Mouse (Mus musculus): ENCODE results near the gene Zc3h12a. TPM values are rescaled to one million over a fixed set of nuclear protein-coding genes. Genes with fewer than 3 reads are reported as not detected.

Gene Zc3h12a
- 0.22 and 0.46 TPM in 2 replicates for polyA plus RNA-seq (2014; fragmentation: Nextera tagmentation; extraction: Ambion mirVana)

- H3K9ac ChIP-seq (replicated peaks; ENCODE audit: low read length): peak within 1 kb of the TSS; percentile 51; the same call in 1 of the 2 replicates
- H3K9me3 ChIP-seq (ENCODE audit: control insufficient read depth, low read length): no peaks in the 10 kb centered on the region
- 1% methylated on average over 62 of the region's 62 CpGs for WGBS
- DNase-seq (peak; percentile 83), ATAC-seq (ENCODE audit: low FRiP score, low TSS enrichment) (peak; percentile 79; the same call in 1 of the 2 replicates)
- H3K27ac ChIP-seq (replicated peaks; ENCODE audit: low read depth, low read length): no peak within 1 kb of the TSS
- peaks cover 16% of the 10 kb centered on the region; the same call in 1 of the 2 replicates for H3K27me3 ChIP-seq (ENCODE audit: control insufficient read depth, insufficient read depth, low read length)
- no peaks in the 10 kb centered on the region for H3K36me3 ChIP-seq (ENCODE audit: control insufficient read depth, insufficient read depth, low read length)
- H3K4me1 ChIP-seq (ENCODE audit: control insufficient read depth, insufficient read depth, low read length): peaks cover 16% of the 10 kb centered on the region; the same call in 1 of the 2 replicates
- peak within 1 kb of the TSS; percentile 96 for H3K4me2 ChIP-seq (ENCODE audit: low read length)
- H3K4me3 ChIP-seq (replicated peaks; ENCODE audit: low read depth, low read length): peak within 1 kb of the TSS; percentile 57
Observed at GRCm38 (mm10) chr4:125127305-125128084, at the start of gene Zc3h12a. TSS of gene Zc3h12a (minus strand) at chr4:125127840.

- Histone ChIP-seq H3K27me3 (ENCODE audit: control insufficient read depth, insufficient read depth, low read length) (no peaks in the 10 kb centered on the region), H3K9me3 (ENCODE audit: control insufficient read depth, low read length) (no peaks in the 10 kb centered on the region), H3K9ac (replicated peaks; ENCODE audit: low read length) (no peak overlapping the region), H3K36me3 (ENCODE audit: control insufficient read depth, insufficient read depth, low read length) (no peaks in the 10 kb centered on the region), H3K4me3 (replicated peaks; ENCODE audit: low read depth, low read length) (no peak overlapping the region), H3K4me1 (ENCODE audit: control insufficient read depth, insufficient read depth, low read length) (no peaks in the 10 kb centered on the region), H3K27ac (replicated peaks; ENCODE audit: low read depth, low read length) (no peak overlapping the region), H3K4me2 (ENCODE audit: low read length) (no peak overlapping the region)
- ATAC-seq (ENCODE audit: low FRiP score, low TSS enrichment): no peak
- no peak for DNase-seq
- 63% methylated on average over 13 of the region's 13 CpGs for WGBS
Observed at GRCm38 (mm10) chr4:125176639-125177165, 49.1 kb upstream of the Zc3h12a start.

- Histone ChIP-seq H3K27me3 (ENCODE audit: control insufficient read depth, insufficient read depth, low read length) (no peaks in the 10 kb centered on the region), H3K4me1 (ENCODE audit: control insufficient read depth, insufficient read depth, low read length) (no peaks in the 10 kb centered on the region), H3K9me3 (ENCODE audit: control insufficient read depth, low read length) (no peaks in the 10 kb centered on the region), H3K9ac (replicated peaks; ENCODE audit: low read length) (no peak overlapping the region), H3K36me3 (ENCODE audit: control insufficient read depth, insufficient read depth, low read length) (no peaks in the 10 kb centered on the region), H3K4me2 (ENCODE audit: low read length) (no peak overlapping the region), H3K27ac (replicated peaks; ENCODE audit: low read depth, low read length) (no peak overlapping the region), H3K4me3 (replicated peaks; ENCODE audit: low read depth, low read length) (no peak overlapping the region)
- DNase-seq: no peak
- WGBS: 93% methylated on average over 5 of the region's 5 CpGs
- no peak for ATAC-seq (ENCODE audit: low FRiP score, low TSS enrichment)
Observed at GRCm38 (mm10) chr4:125176190-125176589, 48.5 kb upstream of the Zc3h12a start.

- H3K4me1 ChIP-seq (ENCODE audit: control insufficient read depth, insufficient read depth, low read length): no peaks in the 10 kb centered on the region
- H3K27ac ChIP-seq (replicated peaks; ENCODE audit: low read depth, low read length): no peak overlapping the region
- peak; percentile 48 for DNase-seq
- H3K4me3 ChIP-seq (replicated peaks; ENCODE audit: low read depth, low read length): no peak overlapping the region
- H3K27me3 ChIP-seq (ENCODE audit: control insufficient read depth, insufficient read depth, low read length): no peaks in the 10 kb centered on the region
- no peak overlapping the region for H3K9ac ChIP-seq (replicated peaks; ENCODE audit: low read length)
- no peaks in the 10 kb centered on the region for H3K9me3 ChIP-seq (ENCODE audit: control insufficient read depth, low read length)
- H3K4me2 ChIP-seq (ENCODE audit: low read length): no peak overlapping the region
- WGBS: 67% methylated on average over 2 of the region's 2 CpGs
- ATAC-seq (ENCODE audit: low FRiP score, low TSS enrichment): no peak
- H3K36me3 ChIP-seq (ENCODE audit: control insufficient read depth, insufficient read depth, low read length): no peaks in the 10 kb centered on the region
Observed at GRCm38 (mm10) chr4:125175591-125175990, 48.0 kb upstream of the Zc3h12a start.

GRCm38 (mm10) chr4:125174516-125175185 lies 47.0 kb upstream of the Zc3h12a start:
- H3K4me1 ChIP-seq (ENCODE audit: control insufficient read depth, insufficient read depth, low read length): no peaks in the 10 kb centered on the region
- WGBS: 75% methylated on average over 5 of the region's 5 CpGs
- no peak overlapping the region for H3K27ac ChIP-seq (replicated peaks; ENCODE audit: low read depth, low read length)
- no peak overlapping the region for H3K4me3 ChIP-seq (replicated peaks; ENCODE audit: low read depth, low read length)
- H3K9me3 ChIP-seq (ENCODE audit: control insufficient read depth, low read length): no peaks in the 10 kb centered on the region
- H3K27me3 ChIP-seq (ENCODE audit: control insufficient read depth, insufficient read depth, low read length): no peaks in the 10 kb centered on the region
- no peak overlapping the region for H3K4me2 ChIP-seq (ENCODE audit: low read length)
- no peak overlapping the region for H3K9ac ChIP-seq (replicated peaks; ENCODE audit: low read length)
- no peaks in the 10 kb centered on the region for H3K36me3 ChIP-seq (ENCODE audit: control insufficient read depth, insufficient read depth, low read length)
- DNase-seq: no peak
- ATAC-seq (ENCODE audit: low FRiP score, low TSS enrichment): no peak

GRCm38 (mm10) chr4:125173150-125173549 lies 45.5 kb upstream of the Zc3h12a start:
- ATAC-seq (ENCODE audit: low FRiP score, low TSS enrichment) (no peak), DNase-seq (no peak)
- no peak overlapping the region for H3K27ac ChIP-seq (replicated peaks; ENCODE audit: low read depth, low read length)
- no peaks in the 10 kb centered on the region for H3K27me3 ChIP-seq (ENCODE audit: control insufficient read depth, insufficient read depth, low read length)
- H3K36me3 ChIP-seq (ENCODE audit: control insufficient read depth, insufficient read depth, low read length): no peaks in the 10 kb centered on the region
- no peak overlapping the region for H3K4me2 ChIP-seq (ENCODE audit: low read length)
- H3K4me3 ChIP-seq (replicated peaks; ENCODE audit: low read depth, low read length): no peak overlapping the region
- H3K4me1 ChIP-seq (ENCODE audit: control insufficient read depth, insufficient read depth, low read length): no peaks in the 10 kb centered on the region
- 83% methylated on average over 5 of the region's 5 CpGs for WGBS
- H3K9me3 ChIP-seq (ENCODE audit: control insufficient read depth, low read length): no peaks in the 10 kb centered on the region
- H3K9ac ChIP-seq (replicated peaks; ENCODE audit: low read length): no peak overlapping the region

- H3K4me3 ChIP-seq (replicated peaks; ENCODE audit: low read depth, low read length): no peak overlapping the region
- H3K36me3 ChIP-seq (ENCODE audit: control insufficient read depth, insufficient read depth, low read length): no peaks in the 10 kb centered on the region
- WGBS: 91% methylated on average over 13 of the region's 13 CpGs
- ATAC-seq (ENCODE audit: low FRiP score, low TSS enrichment) (no peak), DNase-seq (no peak)
- H3K27ac ChIP-seq (replicated peaks; ENCODE audit: low read depth, low read length): no peak overlapping the region
- H3K4me1 ChIP-seq (ENCODE audit: control insufficient read depth, insufficient read depth, low read length): no peaks in the 10 kb centered on the region
- no peak overlapping the region for H3K9ac ChIP-seq (replicated peaks; ENCODE audit: low read length)
- no peaks in the 10 kb centered on the region for H3K9me3 ChIP-seq (ENCODE audit: control insufficient read depth, low read length)
- H3K4me2 ChIP-seq (ENCODE audit: low read length): no peak overlapping the region
- H3K27me3 ChIP-seq (ENCODE audit: control insufficient read depth, insufficient read depth, low read length): no peaks in the 10 kb centered on the region
Observed at GRCm38 (mm10) chr4:125172736-125173135, 45.1 kb upstream of the Zc3h12a start.

- no peak overlapping the region for H3K9ac ChIP-seq (replicated peaks; ENCODE audit: low read length)
- ATAC-seq (ENCODE audit: low FRiP score, low TSS enrichment): no peak
- H3K4me1 ChIP-seq (ENCODE audit: control insufficient read depth, insufficient read depth, low read length): no peaks in the 10 kb centered on the region
- WGBS: 75% methylated on average over 1 of the region's 1 CpGs
- no peak for DNase-seq
- no peaks in the 10 kb centered on the region for H3K27me3 ChIP-seq (ENCODE audit: control insufficient read depth, insufficient read depth, low read length)
- H3K4me2 ChIP-seq (ENCODE audit: low read length): no peak overlapping the region
- no peaks in the 10 kb centered on the region for H3K9me3 ChIP-seq (ENCODE audit: control insufficient read depth, low read length)
- no peaks in the 10 kb centered on the region for H3K36me3 ChIP-seq (ENCODE audit: control insufficient read depth, insufficient read depth, low read length)
- no peak overlapping the region for H3K27ac ChIP-seq (replicated peaks; ENCODE audit: low read depth, low read length)
- H3K4me3 ChIP-seq (replicated peaks; ENCODE audit: low read depth, low read length): no peak overlapping the region
Observed at GRCm38 (mm10) chr4:125167723-125168122, 40.1 kb upstream of the Zc3h12a start.

Data from midbrain, embryonic 14.5 days (tissue).